Mouse (Mus musculus) heart, embryonic 11.5 days (tissue): ENCODE measurements around the gene Iffo2. TPM values are rescaled to one million over a fixed set of nuclear protein-coding genes. Genes with fewer than 3 reads are reported as not detected.

Source experiments
- ATAC-seq: fragments of 200-750 bp; cut with Nextera tagmentation; replicated peaks from 2 replicates; pipeline ENCODE4 v1.8.0; 2017; ENCODE audit warnings: moderate library complexity; ENCODE audit not compliant: insufficient number of reproducible peaks, low FRiP score, low TSS enrichment
- H3K27ac ChIP-seq: fragments of 300-500 bp; sonication (generic); 2 replicates; pipeline ENCODE4 v1.5.1; 2014; ENCODE audit warnings: mild to moderate bottlenecking, low read depth, low read length
- H3K27me3 ChIP-seq: fragments of 300-500 bp; sonication (generic); 2 replicates; pipeline ENCODE4 v1.6.1; 2014; ENCODE audit warnings: mild to moderate bottlenecking, low read length, mixed read lengths; ENCODE audit not compliant: control insufficient read depth, insufficient read depth
- H3K36me3 ChIP-seq: fragments of 300-500 bp; sonication (generic); 2 replicates; pipeline ENCODE4 v1.6.1; 2014; ENCODE audit warnings: mild to moderate bottlenecking, low read length, moderate library complexity, mixed read lengths; ENCODE audit not compliant: control insufficient read depth, insufficient read depth
- H3K4me1 ChIP-seq: fragments of 300-500 bp; sonication (generic); 2 replicates; pipeline ENCODE4 v1.6.1; 2014; ENCODE audit warnings: low read length; ENCODE audit not compliant: control insufficient read depth, insufficient read depth
- H3K4me2 ChIP-seq: fragments of 300-500 bp; sonication (generic); 2 replicates; pipeline ENCODE4 v1.6.1; 2014; ENCODE audit warnings: mild to moderate bottlenecking, moderate library complexity
- H3K4me3 ChIP-seq: fragments of 300-500 bp; sonication (generic); 2 replicates; pipeline ENCODE4 v1.5.1; 2014; ENCODE audit warnings: low read depth, low read length
- H3K9ac ChIP-seq: fragments of 300-500 bp; sonication (generic); 2 replicates; pipeline ENCODE4 v1.6.1; 2014; ENCODE audit warnings: mild to moderate bottlenecking, low read depth, low read length, moderate library complexity
- H3K9me3 ChIP-seq: fragments of 300-500 bp; sonication (generic); replicated peaks from 2 replicates; pipeline ENCODE4 v1.6.1; 2016; ENCODE audit warnings: low read length; ENCODE audit not compliant: control insufficient read depth
- WGBS: fragments of 180-500 bp; shearing (Covaris S2); extraction: QIAGEN DNeasy Blood & Tissue Kit; methylation state at CpG from one replicate; pipeline ENCODE4 v1.1.7; 2014; ENCODE audit not compliant: insufficient replicate concordance; 5-methylcytosine and 5-hydroxymethylcytosine counted together
- polyA plus RNA-seq: library from polyadenylated mRNA; unstranded; fragments of >200 nt; fragmentation: Nextera tagmentation; extraction: Ambion mirVana; gene quantifications from 2 replicates; pipeline ENCODE4 v1.2.1, GENCODE M21; 2014

Gene Iffo2
- polyA plus RNA-seq, 1 experiment from 2014 or later, result 2.7 TPM

DNA sequence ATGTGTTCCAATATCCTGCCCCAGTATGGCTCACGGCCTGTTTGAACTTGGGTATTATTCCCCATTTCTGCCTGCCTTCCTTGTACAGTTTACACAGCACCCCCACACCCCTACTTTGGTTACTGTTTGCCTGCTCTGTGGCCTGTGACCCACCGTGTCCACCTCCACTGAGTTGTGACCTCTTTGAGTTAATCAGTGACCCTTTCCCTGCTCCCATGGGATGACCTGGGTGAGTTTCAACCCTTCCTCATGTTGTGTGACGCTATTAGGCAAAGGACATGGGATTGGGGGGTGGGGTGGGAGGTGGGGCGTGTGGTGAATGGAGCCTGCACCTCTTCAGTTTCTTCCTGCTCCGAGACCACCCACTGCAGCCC is 93.8 kb downstream of the Iffo2 start:
- no peak overlapping the region for H3K9ac ChIP-seq
- no peaks in the 10 kb centered on the region for H3K27me3 ChIP-seq
- no peak overlapping the region for H3K27ac ChIP-seq
- ATAC-seq, result no peak
- 0 out of 2 replicates have a peak, but pooled peaks cover 5% of the 10 kb centered on the region for H3K4me1 ChIP-seq
- H3K4me2 ChIP-seq, result no peak overlapping the region
- no peaks in the 10 kb centered on the region for H3K9me3 ChIP-seq
- WGBS, result 69% methylated on average over 5 of the region's 5 CpGs
- no peaks in the 10 kb centered on the region for H3K36me3 ChIP-seq
- no peak overlapping the region for H3K4me3 ChIP-seq

DNA sequence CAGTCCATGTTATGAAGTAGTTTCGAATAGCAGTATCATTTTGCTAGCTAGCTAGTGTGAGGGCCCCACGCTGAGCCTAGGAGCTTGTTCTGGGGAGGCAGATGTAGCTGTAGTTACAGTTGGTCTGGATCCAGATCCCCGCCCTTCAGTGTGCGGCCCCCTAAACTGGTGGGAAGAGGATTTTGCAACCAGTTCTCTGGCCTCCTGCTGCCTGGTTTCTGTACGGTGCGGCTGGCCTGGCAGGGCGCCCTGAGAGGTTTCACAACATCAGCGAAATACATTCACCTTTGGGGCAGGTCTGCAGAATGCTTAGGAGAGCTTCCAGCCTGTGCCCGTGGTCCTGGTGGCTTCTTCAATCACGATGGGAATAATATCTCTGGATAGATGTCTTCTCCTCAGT is 94.4 kb downstream of the Iffo2 start:
- Histone ChIP-seq H3K9me3 (no peaks in the 10 kb centered on the region), H3K4me3 (no peak overlapping the region), H3K27ac (no peak overlapping the region), H3K4me1 (0 out of 2 replicates have a peak, but pooled peaks cover 5% of the 10 kb centered on the region), H3K36me3 (no peaks in the 10 kb centered on the region), H3K9ac (no peak overlapping the region; the same call in 1 of the 2 replicates), H3K4me2 (no peak overlapping the region), H3K27me3 (no peaks in the 10 kb centered on the region)
- 76% methylated on average over 10 of the region's 10 CpGs for WGBS
- no peak for ATAC-seq

DNA sequence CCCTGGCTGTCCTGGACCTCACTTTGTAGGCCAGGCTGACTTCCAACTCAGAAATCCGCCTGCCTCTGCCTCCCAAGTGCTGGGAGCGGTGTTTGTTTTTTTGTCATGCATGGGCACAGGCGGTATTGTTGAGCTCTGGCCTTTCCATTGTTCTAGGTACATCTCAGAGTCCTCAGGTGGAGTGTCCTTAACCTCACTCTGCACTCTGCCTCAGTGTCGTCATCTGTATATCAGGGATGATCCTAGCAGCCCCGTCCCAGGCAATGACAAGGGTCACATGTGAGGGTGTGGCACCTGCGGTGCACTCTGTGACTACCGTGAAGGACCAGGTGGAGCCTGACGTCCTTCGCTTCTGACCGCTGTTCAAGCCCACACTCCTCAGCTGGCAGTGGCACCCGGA is 97.0 kb downstream of the Iffo2 start:
- no peaks in the 10 kb centered on the region for H3K9me3 ChIP-seq
- no peak overlapping the region for H3K4me2 ChIP-seq
- no peak for ATAC-seq
- no peak overlapping the region for H3K9ac ChIP-seq
- no peak overlapping the region for H3K4me3 ChIP-seq
- 0 out of 2 replicates have a peak, but pooled peaks cover 5% of the 10 kb centered on the region for H3K4me1 ChIP-seq
- H3K27ac ChIP-seq, result no peak overlapping the region
- 85% methylated on average over 11 of the region's 11 CpGs for WGBS
- H3K36me3 ChIP-seq, result no peaks in the 10 kb centered on the region
- H3K27me3 ChIP-seq, result no peaks in the 10 kb centered on the region

GRCm38 (mm10) chr4:139630171-139630570 is 99.8 kb downstream of the Iffo2 start:
- Histone ChIP-seq H3K36me3 (no peaks in the 10 kb centered on the region), H3K4me2 (no peak overlapping the region), H3K9ac (no peak overlapping the region), H3K27me3 (0 out of 2 replicates have a peak, but pooled peaks cover 6% of the 10 kb centered on the region), H3K4me1 (no peaks in the 10 kb centered on the region), H3K9me3 (no peaks in the 10 kb centered on the region), H3K27ac (no peak overlapping the region), H3K4me3 (no peak overlapping the region)
- 66% methylated on average over 10 of the region's 10 CpGs for WGBS
- ATAC-seq, result no peak

GRCm38 (mm10) chr4:139631141-139631540 is 100.8 kb downstream of the Iffo2 start:
- Histone ChIP-seq H3K4me1 (no peaks in the 10 kb centered on the region), H3K9ac (no peak overlapping the region), H3K4me3 (no peak overlapping the region), H3K4me2 (no peak overlapping the region), H3K36me3 (no peaks in the 10 kb centered on the region), H3K9me3 (no peaks in the 10 kb centered on the region), H3K27me3 (0 out of 2 replicates have a peak, but pooled peaks cover 6% of the 10 kb centered on the region), H3K27ac (no peak overlapping the region)
- 65% methylated on average over 5 of the region's 5 CpGs for WGBS
- no peak for ATAC-seq

- Histone ChIP-seq H3K9me3 (no peaks in the 10 kb centered on the region), H3K9ac (no peak overlapping the region), H3K4me3 (no peak overlapping the region), H3K4me1 (no peaks in the 10 kb centered on the region), H3K4me2 (no peak overlapping the region), H3K27ac (no peak overlapping the region), H3K27me3 (0 out of 2 replicates have a peak, but pooled peaks cover 7% of the 10 kb centered on the region), H3K36me3 (no peaks in the 10 kb centered on the region)
- 80% methylated on average over 7 of the region's 7 CpGs for WGBS
- no peak for ATAC-seq
These were observed 101.4 kb downstream of the Iffo2 start for GRCm38 (mm10) chr4:139631569-139632253.

DNA sequence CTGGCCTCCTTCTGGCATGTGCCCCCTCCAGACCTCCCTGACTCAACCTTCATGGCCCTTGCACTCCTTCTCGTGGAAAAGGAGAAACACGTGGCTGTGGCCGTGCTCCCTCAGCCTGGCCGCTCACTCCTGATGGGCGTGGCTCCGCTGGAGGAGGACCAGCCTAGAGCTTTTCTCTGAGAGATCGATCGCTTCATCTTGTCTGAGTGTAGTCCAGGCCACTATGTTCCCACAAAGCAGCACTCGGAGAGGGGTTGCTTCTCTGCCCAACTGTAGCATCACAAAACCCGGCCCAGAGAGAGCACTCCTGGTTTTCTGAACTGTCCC is 101.9 kb downstream of the Iffo2 start:
- Histone ChIP-seq H3K9ac (no peak overlapping the region), H3K36me3 (no peaks in the 10 kb centered on the region), H3K27ac (no peak overlapping the region), H3K4me1 (no peaks in the 10 kb centered on the region), H3K27me3 (peaks cover 11% of the 10 kb centered on the region; the same call in 1 of the 2 replicates), H3K4me2 (no peak overlapping the region), H3K9me3 (no peaks in the 10 kb centered on the region), H3K4me3 (no peak overlapping the region)
- 80% methylated on average over 10 of the region's 10 CpGs for WGBS
- no peak for ATAC-seq

GRCm38 (mm10) chr4:139636373-139636772 is 106.0 kb downstream of the Iffo2 start:
- 26% methylated on average over 7 of the region's 7 CpGs for WGBS
- Histone ChIP-seq H3K4me3 (no peak overlapping the region), H3K4me2 (no peak overlapping the region), H3K27me3 (peaks cover 25% of the 10 kb centered on the region), H3K4me1 (peaks cover under 1% of the 10 kb centered on the region; the same call in 1 of the 2 replicates), H3K9me3 (no peaks in the 10 kb centered on the region), H3K36me3 (no peaks in the 10 kb centered on the region), H3K27ac (no peak overlapping the region), H3K9ac (no peak overlapping the region)
- no peak for ATAC-seq

DNA sequence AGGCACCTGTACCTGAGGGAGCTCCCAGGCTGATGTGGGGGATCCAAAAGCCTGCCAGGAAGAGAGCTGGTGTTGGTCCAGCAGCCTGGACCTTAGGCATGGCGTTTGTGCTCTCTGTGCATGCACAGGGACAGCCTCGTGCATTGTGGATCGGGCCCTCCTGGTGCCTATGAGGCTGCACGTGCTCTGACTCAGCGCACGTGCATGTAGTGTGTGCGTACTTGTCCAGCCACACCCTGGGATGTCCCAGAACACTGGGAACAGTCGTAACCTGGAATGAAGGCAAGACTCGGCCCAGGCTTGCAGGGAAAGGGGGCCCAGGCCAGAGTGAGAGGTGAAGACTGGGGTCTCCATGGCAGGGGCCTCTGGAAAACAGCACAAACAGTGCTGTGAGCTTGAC is 107.5 kb downstream of the Iffo2 start:
- Histone ChIP-seq H3K27me3 (peaks cover 39% of the 10 kb centered on the region), H3K27ac (no peak overlapping the region), H3K4me3 (no peak overlapping the region), H3K36me3 (no peaks in the 10 kb centered on the region), H3K9ac (no peak overlapping the region), H3K4me2 (no peak overlapping the region), H3K9me3 (no peaks in the 10 kb centered on the region), H3K4me1 (peaks cover 11% of the 10 kb centered on the region)
- WGBS, result 83% methylated on average over 9 of the region's 9 CpGs
- no peak for ATAC-seq
